Mouse (Mus musculus): ENCODE measurements at regions not wholly inside any gene's neighbourhood (a gene's known extent, or its start where the extent isn't known, plus 50 kb on each side); places are given as distances from the start of the nearest gene placed in this dataset.
A peak's percentile ranks its signal among the peaks of the same experiment; 100 is the strongest.

DNA sequence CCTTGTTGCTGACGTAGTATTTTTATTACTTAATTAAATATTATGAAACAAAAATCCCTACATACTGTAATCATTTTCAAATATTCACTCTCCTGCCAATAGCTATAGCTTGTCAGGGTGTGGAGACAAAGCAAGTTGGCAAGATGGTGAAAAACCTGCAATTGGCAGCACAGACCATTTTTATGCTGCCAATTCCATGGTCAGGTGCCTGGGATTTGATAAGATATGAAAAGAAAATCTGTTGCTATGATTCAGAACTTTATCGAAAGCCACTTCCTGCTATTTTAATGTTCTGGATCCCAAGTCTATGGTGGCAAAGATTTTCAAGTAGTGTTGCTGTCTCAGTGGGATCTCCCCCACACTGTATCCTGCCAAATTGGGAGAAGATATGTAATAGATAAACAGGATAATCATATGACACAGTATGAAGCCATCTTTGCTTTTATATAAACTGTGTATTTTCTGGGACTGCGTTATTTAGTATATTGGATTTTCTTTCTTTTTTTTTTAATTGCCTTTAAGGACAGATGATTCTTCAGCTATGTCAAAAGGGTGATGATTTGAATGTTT is 165.3 kb upstream of the Lrrc3b start:
- intact Hi-C loops (cut with DNase I) = no loop called here
- DNase-seq (ENCODE audit: low spot score in 2 of 2) = peak; percentile 4 to 7

DNA sequence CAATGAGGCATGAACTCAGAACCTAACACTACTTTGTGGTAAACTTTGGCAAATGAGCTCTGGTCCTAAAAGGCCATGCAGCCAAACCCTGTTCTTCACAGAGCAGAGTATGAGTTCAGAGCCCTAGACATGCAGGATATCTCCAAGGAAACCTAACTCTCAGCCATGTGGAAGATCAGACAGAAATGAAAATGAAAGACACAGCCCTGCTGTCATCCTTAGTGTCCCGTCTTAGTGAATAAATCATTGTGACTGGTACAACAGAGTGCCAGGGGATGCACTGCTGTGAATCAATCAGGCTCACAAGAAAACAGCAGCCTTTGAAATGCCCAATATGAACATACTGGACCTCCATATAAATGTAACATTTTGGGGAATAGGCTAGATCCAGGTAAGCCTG is 171.4 kb upstream of the Lrrc3b start:
- intact Hi-C loops (cut with DNase I) = no loop called here

DNA sequence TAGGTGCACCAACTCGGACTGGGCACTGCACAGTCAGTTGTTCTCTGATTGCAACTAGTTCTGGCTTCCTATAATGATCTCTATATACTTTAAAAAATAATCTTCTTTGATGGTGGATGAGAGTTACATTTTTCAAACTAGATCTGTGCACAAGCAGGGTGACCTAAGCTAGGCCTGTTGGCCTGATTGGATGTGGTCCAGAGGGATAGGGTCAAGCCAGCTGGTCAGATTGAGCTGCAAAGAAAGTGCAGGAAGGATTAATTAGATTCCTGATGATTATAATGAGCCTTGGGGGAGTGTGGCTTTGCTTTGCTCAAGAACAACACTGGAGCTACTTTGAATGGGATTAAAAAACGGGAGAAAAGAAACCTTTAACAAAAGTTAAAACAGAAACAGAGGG is 195.8 kb upstream of the Lrrc3b start:
- intact Hi-C loops (cut with DNase I) = no loop called here
- DNase-seq (ENCODE audit: low spot score in 2 of 2) = no peak

More for the DNA sequence above, 171.4 kb upstream of the Lrrc3b start:
- no peak for DNase-seq (ENCODE audit: low spot score in 2 of 2)

DNA sequence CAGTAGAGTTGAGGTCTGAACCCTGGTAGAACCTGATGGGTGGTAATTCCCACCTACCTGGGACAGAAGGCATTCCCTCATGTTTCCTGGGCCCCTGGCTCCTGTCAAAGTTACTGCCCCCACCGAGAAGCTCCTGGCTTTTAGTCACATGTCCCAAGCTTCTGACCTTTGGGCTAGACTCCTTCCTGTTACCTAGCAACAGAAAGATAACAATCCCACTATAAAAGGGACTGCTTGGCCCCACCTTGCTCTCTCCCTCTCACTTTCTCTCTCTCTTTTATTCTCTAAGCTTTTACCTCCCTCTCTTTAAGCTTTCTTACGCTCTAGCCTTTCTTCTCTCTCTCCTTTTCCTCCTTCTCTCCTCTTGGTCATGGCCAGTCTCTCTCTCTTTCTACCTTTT is 198.9 kb upstream of the Lrrc3b start:
- intact Hi-C loops (cut with DNase I) = no loop called here
- DNase-seq (ENCODE audit: low spot score in 2 of 2) = no peak

DNA sequence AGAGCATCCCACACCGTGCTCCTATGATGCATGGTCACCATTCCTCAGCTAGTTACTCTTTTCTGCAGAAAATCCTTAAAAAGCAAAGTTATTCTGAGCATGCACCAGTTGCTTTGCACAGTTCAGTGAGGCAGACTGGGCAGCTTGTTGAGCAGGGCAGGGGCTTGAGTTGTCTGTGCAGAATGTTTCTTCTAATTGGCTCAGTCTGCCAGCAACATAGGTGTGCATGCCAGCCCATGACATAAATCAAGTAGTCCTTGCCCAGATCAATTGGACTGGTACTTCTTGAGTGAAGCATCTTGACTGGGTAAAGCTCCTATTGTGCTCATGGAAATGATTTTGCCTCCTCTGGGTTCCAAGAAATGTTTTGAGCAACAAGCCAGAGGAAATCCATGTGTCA is 200.1 kb upstream of the Lrrc3b start:
- intact Hi-C loops (cut with DNase I) = no loop called here

DNA sequence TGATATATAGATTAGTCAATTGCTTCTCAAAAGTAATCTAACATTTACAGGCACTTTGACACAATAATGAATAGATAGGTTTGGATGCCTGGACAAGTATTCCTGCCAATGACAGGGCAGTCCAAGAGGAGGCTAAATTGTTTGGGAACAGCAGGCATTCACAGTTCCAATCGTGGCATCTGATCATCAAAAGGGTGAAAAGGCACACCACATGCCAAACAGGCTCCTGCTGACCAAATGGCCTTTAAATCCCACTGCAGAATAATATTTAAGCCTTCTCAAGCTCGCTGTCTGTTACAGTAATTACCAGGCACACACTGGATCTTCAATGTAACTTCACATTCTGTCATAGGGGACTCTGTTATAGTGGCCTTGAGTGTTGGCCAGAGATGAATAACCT is 222.1 kb upstream of the Lrrc3b start:
- intact Hi-C loops (cut with DNase I) = no loop called here
- no peak for DNase-seq (ENCODE audit: low spot score in 2 of 2)

More for the DNA sequence above, 200.1 kb upstream of the Lrrc3b start:
- DNase-seq (ENCODE audit: low spot score in 2 of 2) = no peak

DNA sequence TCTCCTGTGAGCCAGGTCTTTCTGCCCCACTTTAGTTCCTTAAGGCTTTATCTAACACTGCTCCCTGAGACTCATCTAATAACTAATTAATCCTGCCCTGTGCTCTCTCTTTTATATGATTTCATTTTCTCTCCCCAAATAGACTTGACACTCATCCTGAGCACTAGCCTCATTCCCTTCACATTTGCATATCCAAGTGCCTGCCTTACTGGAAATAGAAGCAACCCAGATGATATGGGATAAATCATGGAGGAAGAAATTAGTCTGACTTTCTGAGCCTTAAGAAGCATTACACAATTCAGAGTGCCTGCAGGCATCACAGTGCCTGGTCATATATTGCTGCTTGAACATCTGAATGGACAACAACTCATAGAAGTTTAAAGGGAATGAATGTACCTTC is 233.5 kb upstream of the Lrrc3b start:
- DNase-seq (ENCODE audit: low spot score in 2 of 2) = no peak
- intact Hi-C loops (cut with DNase I) = no loop called here

DNA sequence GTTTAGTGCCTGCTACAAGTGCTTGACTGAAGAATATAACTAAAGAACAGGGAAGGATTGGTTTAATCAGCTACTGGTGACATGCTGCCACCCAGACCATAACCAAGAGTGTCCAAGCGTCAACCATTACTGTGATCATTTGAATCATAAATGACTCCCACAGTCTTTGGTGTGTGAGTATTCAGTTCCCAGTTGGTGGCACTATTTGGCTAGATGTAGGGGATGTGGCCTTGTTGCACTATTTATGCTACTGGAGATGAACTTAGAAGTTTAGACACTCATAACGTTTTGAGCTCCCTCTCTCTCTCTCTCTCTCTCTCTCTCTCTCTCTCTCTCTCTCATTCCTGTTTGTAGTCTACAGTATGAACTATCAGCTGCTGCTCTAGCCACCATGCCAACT is 238.4 kb upstream of the Lrrc3b start:
- intact Hi-C loops (cut with DNase I) = no loop called here
- no peak for DNase-seq (ENCODE audit: low spot score in 2 of 2)

DNA sequence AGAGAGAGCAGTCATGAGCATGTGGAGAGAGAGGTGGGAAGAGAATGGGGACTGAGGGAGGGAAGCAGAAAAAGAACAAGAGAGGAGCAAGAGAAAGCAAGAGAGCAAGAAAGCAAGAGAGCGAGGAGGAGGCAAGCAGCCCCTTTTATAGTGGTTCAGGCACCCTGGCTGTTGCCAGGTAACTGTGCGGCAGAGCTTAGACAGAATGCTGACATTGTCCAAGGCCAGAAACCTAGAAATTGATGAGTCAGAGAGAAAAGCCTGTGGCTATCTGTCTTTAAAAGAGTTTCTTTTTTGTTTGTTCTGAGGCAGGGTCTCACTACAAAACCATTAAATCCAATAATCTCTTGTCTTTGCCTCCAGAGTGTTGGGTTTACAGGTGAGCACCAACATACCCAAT is 240.7 kb upstream of the Lrrc3b start:
- no peak for DNase-seq (ENCODE audit: low spot score in 2 of 2)
- intact Hi-C loops (cut with DNase I) = no loop called here

DNA sequence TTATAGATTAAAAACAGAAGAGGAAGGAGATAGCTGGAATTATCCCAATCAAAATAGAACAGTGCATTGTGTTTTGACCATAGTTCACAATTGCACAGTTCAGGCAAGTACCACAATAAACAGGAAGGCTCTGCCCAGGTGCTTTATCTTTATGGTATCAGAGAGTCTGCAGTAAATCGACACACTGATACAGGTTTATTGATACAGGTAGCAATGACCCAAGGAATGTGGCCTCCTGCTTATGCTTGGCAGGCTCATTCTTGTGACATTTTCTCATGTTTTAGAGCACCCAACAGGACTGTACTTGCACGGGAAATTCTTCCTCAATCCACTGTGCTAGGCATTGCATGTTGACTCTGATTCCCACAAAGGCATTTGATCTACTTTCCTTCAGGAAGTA is 259.2 kb upstream of the Lrrc3b start:
- intact Hi-C loops (cut with DNase I) = no loop called here
- no peak for DNase-seq (ENCODE audit: low spot score in 2 of 2)

DNA sequence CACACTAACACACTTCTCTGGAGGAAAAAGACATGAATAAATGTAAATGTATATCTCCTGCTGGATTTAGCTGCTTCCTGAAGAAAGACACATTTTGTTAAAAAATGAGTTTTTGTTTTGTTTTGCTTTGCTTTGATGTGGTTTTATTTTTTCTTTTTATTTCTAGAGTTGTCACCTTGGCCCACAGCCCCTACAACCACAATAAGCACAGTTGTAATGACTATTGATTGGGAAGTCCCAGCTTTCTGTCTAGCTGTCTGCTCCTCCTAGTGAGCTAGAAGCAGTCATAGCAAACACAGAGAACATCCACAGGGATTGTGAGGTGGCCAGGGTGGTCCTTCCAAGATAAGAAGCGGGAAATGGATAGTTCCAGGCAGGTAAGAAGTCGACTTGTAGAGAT is 259.8 kb upstream of the Lrrc3b start:
- intact Hi-C loops (cut with DNase I) = no loop called here
- no peak for DNase-seq (ENCODE audit: low spot score in 2 of 2)

DNA sequence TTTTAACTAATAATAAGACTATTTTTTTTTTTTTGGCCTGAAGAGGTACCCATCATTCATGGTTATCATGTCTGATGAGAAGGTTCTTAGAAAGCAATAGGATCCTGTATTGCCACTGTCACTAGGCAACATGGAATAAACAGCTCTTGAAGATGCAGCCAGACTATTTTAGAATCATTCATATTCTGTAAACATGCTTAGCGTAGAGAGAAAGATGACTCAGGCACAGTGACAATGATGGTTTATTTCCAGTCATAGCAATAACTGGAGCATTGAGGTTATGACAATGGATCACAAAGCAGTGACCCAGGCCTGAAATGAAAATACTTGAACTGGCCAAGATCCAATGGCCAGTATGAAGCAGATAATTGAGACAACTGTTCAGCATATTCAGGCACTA is 283.3 kb upstream of the Lrrc3b start:
- DNase-seq (ENCODE audit: low spot score in 2 of 2) = no peak
- intact Hi-C loops (cut with DNase I) = no loop called here

DNA sequence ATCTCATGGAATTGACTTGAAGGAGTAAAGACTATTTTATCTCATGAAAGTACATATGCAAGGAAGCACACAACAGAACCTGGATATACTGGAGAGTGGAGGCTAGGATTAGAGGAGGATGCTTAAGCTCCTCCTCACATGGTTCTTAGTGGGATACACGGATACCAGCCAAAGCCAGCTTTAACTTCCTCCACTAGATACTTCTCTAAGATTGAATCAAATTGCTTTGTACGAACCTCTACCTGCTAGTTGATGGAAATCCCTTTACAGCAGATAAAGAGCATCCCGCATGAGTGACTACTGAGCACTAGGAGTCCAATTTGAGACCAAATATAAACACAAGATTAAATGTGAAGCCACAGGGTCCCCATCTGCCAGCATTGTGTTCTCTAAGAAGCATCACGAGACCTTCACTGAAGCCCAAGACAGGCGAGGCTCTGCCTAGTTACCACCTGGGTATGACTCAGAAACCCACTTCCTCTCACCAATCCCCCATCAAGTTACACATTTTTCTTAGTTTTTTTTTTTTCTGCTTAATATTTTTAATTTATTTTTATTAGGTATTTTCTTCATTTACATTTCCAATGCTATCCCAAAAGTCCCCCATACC is 307.9 kb upstream of the Lrrc3b start:
- no peak for DNase-seq (ENCODE audit: low spot score in 2 of 2)
- intact Hi-C loops (cut with DNase I) = no loop called here

DNA sequence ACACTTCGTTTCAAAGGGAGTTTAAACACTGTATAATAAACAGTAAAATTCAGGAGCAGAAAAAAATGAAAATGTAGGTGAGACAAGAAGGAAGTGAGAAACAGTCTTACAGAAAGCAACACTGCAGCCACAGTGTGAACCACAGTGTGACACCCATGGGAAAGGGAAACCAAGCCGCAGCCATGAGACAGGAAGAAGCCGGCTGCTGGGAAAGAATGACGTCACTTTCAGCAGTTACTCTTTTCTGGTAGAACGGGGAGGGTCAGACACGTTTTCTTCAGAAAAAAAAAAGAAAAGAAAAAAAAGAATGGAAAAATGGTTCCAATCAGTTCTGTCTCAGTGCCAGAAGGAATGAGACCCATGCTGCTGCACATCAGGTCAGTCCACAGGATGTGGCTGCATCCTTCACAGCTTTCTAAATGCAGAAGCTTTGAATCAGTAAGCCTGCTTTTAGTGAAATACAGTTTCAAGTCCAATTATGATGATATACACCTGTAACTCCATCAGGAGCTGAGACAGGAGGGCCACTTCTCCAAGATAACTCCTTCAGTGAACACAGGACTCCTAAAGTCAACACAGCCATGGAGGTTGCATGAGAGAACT is 331.2 kb upstream of the Lrrc3b start:
- intact Hi-C loops (cut with DNase I) = no loop called here
- no peak for DNase-seq (ENCODE audit: low spot score in 2 of 2)

DNA sequence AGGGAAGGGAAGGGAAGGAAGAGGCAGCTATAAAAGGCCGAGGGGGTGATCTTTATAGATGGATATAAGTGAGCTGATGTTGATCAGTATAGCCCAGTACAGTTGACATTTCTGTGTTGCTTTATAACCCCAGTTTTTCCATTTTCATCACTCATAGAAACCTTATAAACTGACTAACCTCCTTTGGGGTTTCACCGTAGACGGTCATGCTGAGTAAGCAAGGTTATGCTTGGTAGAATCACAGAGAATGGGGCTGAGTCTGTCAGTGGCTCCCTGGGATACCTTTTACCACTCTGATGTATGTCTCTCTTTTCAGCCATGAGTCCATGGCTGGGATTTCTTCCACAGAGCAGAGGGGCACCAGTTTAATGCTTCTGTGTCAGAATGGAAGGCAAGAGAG is 345.9 kb upstream of the Lrrc3b start:
- no peak for DNase-seq (ENCODE audit: low spot score in 2 of 2)
- intact Hi-C loops (cut with DNase I) = no loop called here

DNA sequence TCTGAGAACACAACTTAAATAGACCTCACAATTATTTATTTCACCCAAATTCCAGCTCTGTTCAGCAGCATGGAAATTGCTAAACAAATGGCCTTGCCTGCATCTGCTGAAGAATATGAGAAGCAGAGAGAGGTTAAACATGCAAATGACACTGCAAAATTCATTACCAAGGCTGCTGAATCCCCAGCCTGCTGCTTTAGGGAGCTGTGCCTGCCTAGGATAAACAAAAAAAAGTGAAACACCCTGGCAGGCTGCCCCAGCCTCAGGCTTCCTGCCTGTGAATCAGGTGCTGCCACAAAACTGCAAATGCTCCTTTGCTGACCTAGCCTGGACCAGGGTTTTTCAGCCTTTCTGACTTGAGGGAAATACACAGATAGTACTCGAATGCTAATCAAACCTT is 346.4 kb upstream of the Lrrc3b start:
- peak in 1 of 2 experiments; percentile 6 for DNase-seq (ENCODE audit: low spot score in 2 of 2)

DNA sequence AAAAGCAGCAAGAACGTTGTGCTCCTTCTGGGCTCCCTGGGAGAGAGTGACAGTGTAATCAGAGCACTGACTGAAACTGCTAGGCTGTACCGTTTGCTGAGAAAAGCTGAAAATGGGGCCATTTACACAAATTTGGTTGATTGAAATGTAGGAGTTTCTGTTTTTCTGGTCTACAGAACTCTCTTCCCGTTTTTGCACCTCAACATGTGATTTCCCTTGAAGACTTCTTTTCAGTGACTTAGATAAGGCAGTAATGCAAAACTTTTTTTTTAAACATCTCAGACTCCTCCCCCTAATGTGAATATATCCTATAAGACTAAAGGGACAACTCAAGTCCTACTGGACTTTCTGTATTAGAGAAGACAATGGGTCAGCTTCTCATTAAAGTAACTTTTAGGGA is 356.9 kb upstream of the Lrrc3b start:
- no peak for DNase-seq (ENCODE audit: low spot score in 2 of 2)
- intact Hi-C loops (cut with DNase I) = no loop called here

More for the DNA sequence above, 346.4 kb upstream of the Lrrc3b start:
- intact Hi-C loops (cut with DNase I) = no loop called here

DNA sequence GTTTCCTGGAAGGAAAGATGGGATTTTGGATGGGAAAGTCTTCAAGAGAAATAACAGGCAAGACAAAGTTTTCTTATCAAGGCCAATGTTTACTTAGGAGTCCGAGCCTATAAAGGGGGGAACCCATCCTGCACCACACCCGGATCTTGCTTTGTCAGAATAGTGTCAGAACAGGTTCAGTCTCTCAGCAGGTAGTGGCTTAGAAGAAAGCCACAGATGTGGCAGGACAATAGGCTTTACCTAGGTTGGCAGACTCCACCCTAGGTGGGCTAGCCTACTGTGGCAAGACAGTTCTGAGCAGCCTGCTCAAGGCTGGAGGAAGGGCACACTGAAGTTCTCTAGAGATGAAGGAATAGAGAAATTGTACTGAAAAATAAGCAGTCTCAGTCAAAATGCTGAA is 358.2 kb upstream of the Lrrc3b start:
- no peak for DNase-seq (ENCODE audit: low spot score in 2 of 2)
- intact Hi-C loops (cut with DNase I) = no loop called here

DNA sequence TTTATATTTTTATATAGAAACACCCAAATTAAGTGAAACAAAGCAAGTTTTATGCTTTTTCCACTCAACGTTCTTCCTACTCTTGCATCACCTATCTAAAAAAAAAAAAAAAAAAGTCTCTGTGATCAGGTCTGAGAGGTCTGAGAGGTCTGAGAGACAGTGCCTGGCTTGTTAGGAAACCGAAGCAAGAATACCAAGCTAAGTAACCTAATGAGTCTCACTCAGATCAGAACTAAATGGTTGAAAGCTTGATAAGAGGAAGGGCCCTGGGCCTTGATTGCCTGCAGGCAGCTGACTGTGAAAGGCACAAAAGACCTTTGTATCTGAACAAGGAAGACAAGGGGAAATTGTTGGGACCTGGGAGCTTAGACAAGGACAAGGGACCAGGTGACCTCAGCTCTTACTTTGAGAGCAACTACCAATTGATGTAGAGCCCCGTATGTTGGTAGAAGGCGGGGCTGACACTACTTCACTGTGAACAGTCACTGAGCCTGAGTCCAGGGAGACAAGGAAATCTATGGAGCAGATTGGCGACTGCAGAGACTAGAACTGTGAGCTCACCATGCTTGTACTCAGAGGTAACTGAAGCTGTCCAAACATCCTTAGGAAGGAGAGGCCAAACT is 362.8 kb upstream of the Lrrc3b start:
- intact Hi-C loops (cut with DNase I) = no loop called here
- no peak for DNase-seq (ENCODE audit: low spot score in 2 of 2)

DNA sequence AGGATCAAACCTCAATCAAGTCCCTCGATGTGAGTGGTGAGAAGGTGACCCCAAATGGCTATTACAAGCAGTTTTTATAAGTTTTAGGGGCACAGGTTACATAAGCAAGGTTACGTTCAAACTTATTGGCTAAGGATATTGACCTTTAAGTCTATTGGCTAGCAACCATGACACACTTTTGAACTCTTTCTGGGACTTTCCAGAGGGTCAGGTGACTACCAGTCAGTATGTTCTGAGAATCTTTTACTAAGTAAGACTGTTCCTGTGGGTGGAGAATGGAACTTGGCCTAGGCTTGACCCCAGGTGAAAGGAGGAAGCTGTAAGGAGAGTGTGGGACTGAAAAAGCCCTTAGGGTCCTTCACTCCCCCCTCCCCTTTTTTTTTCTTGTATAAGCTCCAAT is 370.3 kb upstream of the Lrrc3b start:
- DNase-seq (ENCODE audit: low spot score in 2 of 2) = no peak
- intact Hi-C loops (cut with DNase I) = no loop called here

DNA sequence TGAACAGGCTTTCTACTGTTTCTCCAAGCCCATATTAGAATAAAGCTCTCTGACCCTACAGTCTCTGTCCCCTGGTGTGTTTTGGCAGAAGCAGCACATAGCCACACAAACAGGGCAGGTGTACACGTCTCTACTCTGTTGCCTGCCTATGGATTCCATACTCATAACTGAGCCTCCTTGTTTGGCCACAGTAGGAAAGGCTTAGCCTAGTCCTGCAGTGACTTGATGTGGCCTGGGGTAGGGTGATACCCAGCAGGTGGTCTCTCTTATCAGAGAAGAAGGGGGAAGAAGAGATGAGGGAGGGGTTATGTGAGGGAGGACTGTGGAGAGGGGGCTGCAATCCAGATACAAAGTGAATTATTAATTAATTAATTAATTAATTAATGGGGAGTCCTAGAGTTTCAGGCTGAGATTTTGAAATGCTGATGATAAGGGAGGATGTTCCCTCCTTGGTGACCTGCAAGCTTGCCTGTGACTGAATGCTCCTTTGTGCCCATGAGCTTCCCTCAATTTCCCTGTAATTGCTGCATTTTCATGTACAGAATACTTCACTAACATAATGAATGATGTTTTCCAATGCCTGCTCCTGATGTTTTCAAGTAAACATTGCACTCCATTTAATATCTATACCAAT is 402.7 kb upstream of the Lrrc3b start:
- intact Hi-C loops (cut with DNase I) = no loop called here

More for the DNA sequence above, 402.7 kb upstream of the Lrrc3b start:
- DNase-seq (ENCODE audit: low spot score in 2 of 2) = no peak
